Mouse (Mus musculus) liver, embryonic 11.5 days (tissue): ENCODE measurements around the gene Asb14. TPM values are rescaled to one million over a fixed set of nuclear protein-coding genes. Genes with fewer than 3 reads are reported as not detected.

Experiments used
- ATAC-seq: fragments of 200-750 bp; cut with Nextera tagmentation; replicated peaks from 2 replicates; pipeline ENCODE4 v1.8.0; 2017; ENCODE audit warnings: moderate number of reproducible peaks, mild to moderate bottlenecking, moderate TSS enrichment, moderate library complexity; ENCODE audit not compliant: low FRiP score
- DNase-seq: peaks from one replicate; pipeline ENCODE4 v3.0.0-alpha.2; 2017; ENCODE audit warnings: low spot score
- H3K27ac ChIP-seq: fragments of 300-500 bp; sonication (generic); 2 replicates; pipeline ENCODE4 v1.5.1; 2014; ENCODE audit warnings: mild to moderate bottlenecking, low read depth, low read length, control low read depth
- H3K27me3 ChIP-seq: fragments of 300-500 bp; sonication (generic); replicated peaks from 2 replicates; pipeline ENCODE4 v1.6.1; 2014; ENCODE audit warnings: low read length, mixed read lengths; ENCODE audit not compliant: control insufficient read depth, insufficient read depth
- H3K36me3 ChIP-seq: fragments of 300-500 bp; sonication (generic); 2 replicates; pipeline ENCODE4 v1.6.1; 2014; ENCODE audit warnings: mild to moderate bottlenecking, low read length, moderate library complexity, mixed read lengths; ENCODE audit not compliant: control insufficient read depth, insufficient read depth
- H3K4me1 ChIP-seq: fragments of 300-500 bp; sonication (generic); replicated peaks from 2 replicates; pipeline ENCODE4 v1.6.1; 2014; ENCODE audit warnings: low read length, mixed read lengths; ENCODE audit not compliant: control insufficient read depth, insufficient read depth
- H3K4me2 ChIP-seq: fragments of 300-500 bp; sonication (generic); 2 replicates; pipeline ENCODE4 v1.6.1; 2014; ENCODE audit warnings: mild to moderate bottlenecking, control low read depth, moderate library complexity
- H3K4me3 ChIP-seq: fragments of 300-500 bp; sonication (generic); 2 replicates; pipeline ENCODE4 v1.5.1; 2014; ENCODE audit warnings: low read depth, low read length, control low read depth
- H3K9ac ChIP-seq: fragments of 300-500 bp; sonication (generic); 2 replicates; pipeline ENCODE4 v1.6.1; 2014; ENCODE audit warnings: low read depth, low read length, control low read depth
- H3K9me3 ChIP-seq: fragments of 300-500 bp; sonication (generic); 2 replicates; pipeline ENCODE4 v1.6.1; 2016; ENCODE audit warnings: low read length, inconsistent platforms, mixed read lengths; ENCODE audit not compliant: control insufficient read depth
- WGBS: fragments of 180-500 bp; shearing (Covaris S2); extraction: QIAGEN DNeasy Blood & Tissue Kit; methylation state at CpG from one replicate; pipeline ENCODE4 v1.1.7; 2014; 5-methylcytosine and 5-hydroxymethylcytosine counted together
- polyA plus RNA-seq: library from polyadenylated mRNA; unstranded; fragments of >200 nt; fragmentation: Nextera tagmentation; extraction: Ambion mirVana; gene quantifications from 2 replicates; pipeline ENCODE4 v1.2.1, GENCODE M21; 2014

The Asb14 gene
- polyA plus RNA-seq, result not detected in 2 replicates

DNA sequence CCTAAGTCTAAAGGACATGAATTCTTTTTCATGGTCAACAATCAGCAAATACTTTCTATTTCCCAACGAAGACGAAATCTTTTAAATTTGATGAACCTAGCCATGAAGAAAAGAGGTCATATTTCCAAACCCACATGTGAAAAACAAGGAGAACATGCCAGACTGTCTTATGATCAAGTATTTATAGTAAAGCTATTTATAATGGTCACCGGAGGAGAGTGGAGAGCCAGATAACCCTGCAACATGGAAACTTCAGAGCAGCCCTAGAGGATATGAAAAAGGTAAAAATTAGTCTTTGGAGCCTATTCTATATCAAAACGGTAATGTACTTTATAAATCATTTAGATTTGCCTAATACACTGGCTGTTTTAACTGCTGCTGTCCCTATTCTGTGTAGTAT, at the start of gene Asb14:
Gene Asb14 (plus strand): TSS at position 166 of the 400 bp plus-strand sequence.
- ATAC-seq (no peak), DNase-seq (no peak)
- H3K36me3 ChIP-seq, result no peaks in the 10 kb centered on the region
- no peaks in the 10 kb centered on the region for H3K27me3 ChIP-seq
- no peak within 1 kb of the TSS for H3K9ac ChIP-seq
- H3K4me2 ChIP-seq, result no peak within 1 kb of the TSS
- H3K4me3 ChIP-seq, result no peak within 1 kb of the TSS
- H3K9me3 ChIP-seq, result no peaks in the 10 kb centered on the region
- no peak within 1 kb of the TSS for H3K27ac ChIP-seq
- H3K4me1 ChIP-seq, result no peaks in the 10 kb centered on the region
- 89% methylated on average over 4 of the region's 4 CpGs for WGBS

DNA sequence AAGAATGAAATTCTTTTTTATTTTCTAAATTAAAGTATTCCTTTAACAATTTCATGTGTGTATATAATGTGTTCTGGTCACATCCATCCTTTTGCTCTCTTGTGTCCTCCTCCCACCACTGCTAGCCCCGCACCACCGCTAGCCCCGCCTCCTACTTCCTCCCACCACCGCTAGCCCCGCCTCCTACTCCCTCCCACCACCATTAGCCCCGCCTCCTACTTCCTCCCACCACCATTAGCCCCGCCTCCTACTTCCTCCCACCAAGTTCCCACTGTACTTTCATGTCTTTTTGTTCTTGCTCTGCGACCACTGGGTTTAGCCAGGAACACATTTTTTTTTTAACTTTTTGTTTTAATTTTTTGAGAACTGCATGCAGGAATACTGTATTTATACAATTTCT, 41.3 kb upstream of the Asb14 start:
- WGBS, result 62% methylated on average over 8 of the region's 8 CpGs
- Histone ChIP-seq H3K4me1 (no peaks in the 10 kb centered on the region), H3K4me2 (no peak overlapping the region), H3K36me3 (no peaks in the 10 kb centered on the region), H3K9me3 (no peaks in the 10 kb centered on the region), H3K27ac (no peak overlapping the region), H3K9ac (no peak overlapping the region), H3K27me3 (no peaks in the 10 kb centered on the region), H3K4me3 (no peak overlapping the region)
- no peak for ATAC-seq
- no peak for DNase-seq

DNA sequence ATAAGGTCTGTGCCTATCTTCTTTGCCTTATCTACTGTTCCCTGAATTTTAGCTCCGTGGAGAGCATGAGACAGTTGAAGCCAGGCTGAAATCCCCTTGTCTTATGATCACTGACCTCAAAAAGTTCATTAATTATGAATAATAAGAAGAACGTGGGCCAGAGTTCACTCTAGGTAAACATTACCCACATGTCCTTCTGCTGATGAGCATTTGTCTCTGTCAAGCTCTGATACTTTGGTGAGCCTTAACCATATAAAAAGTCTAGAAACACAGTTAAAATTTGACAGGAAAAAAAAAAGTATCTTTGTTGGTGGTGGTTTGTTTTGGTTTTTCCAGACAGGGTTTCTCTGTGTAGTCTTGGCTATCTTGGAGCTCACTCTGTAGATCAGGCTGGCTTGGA, 40.3 kb upstream of the Asb14 start:
- Histone ChIP-seq H3K4me3 (no peak overlapping the region), H3K36me3 (no peaks in the 10 kb centered on the region), H3K9me3 (no peaks in the 10 kb centered on the region), H3K4me2 (no peak overlapping the region), H3K4me1 (no peaks in the 10 kb centered on the region), H3K27ac (no peak overlapping the region), H3K9ac (no peak overlapping the region), H3K27me3 (no peaks in the 10 kb centered on the region)
- ATAC-seq (no peak), DNase-seq (no peak)
- 55% methylated on average over 2 of the region's 2 CpGs for WGBS

DNA sequence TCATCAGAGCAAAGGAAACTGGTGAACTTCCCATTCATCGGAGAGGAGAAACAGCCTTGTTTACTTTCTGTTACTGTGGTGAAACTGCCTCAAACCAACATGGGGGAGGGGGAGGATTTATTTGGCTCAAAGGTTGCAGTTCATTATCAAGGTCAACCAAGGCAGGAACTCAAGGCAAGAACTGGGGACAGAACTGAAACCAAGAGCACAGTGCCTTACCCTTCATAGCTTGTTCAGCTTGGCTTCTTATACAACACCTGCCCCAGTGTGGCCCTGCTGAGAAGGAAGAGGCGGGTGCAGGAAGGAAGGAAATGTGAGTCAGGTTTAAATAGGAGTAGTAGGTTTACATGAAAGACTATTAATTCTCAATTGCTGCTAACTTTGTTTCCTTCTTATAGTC, 36.0 kb upstream of the Asb14 start:
- 46% methylated on average over 2 of the region's 2 CpGs for WGBS
- Histone ChIP-seq H3K9ac (no peak overlapping the region), H3K9me3 (no peaks in the 10 kb centered on the region), H3K27ac (no peak overlapping the region), H3K4me2 (0 out of 2 replicates have a peak overlapping the region, but pooled peaks have one; percentile 19), H3K4me3 (no peak overlapping the region), H3K27me3 (no peaks in the 10 kb centered on the region), H3K4me1 (no peaks in the 10 kb centered on the region), H3K36me3 (no peaks in the 10 kb centered on the region)
- no peak for ATAC-seq
- DNase-seq, result no peak

DNA sequence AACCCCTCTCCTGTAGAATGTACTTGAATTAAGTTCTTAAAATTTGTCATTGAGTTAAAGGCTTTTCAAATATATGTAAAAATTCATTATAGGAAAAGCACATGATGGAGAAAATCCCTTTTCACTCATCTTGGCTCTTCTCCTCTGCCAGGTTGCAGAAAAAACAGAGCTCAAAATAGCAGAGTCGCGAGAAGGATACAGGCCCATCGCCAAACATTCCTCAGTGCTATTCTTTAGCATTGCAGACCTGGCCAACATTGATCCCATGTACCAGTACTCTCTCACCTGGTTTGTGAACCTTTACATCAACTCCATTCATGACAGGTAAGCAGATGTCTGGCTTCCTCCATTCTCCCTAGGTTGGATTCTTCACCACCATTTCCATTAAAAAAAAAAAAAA, 35.3 kb upstream of the Asb14 start:
- H3K4me2 ChIP-seq, result no peak overlapping the region
- H3K36me3 ChIP-seq, result no peaks in the 10 kb centered on the region
- no peak overlapping the region for H3K27ac ChIP-seq
- H3K9me3 ChIP-seq, result no peaks in the 10 kb centered on the region
- ATAC-seq (no peak), DNase-seq (no peak)
- H3K27me3 ChIP-seq, result no peaks in the 10 kb centered on the region
- H3K4me3 ChIP-seq, result no peak overlapping the region
- H3K9ac ChIP-seq, result no peak overlapping the region
- H3K4me1 ChIP-seq, result no peaks in the 10 kb centered on the region
- 83% methylated on average over 3 of the region's 3 CpGs for WGBS

DNA sequence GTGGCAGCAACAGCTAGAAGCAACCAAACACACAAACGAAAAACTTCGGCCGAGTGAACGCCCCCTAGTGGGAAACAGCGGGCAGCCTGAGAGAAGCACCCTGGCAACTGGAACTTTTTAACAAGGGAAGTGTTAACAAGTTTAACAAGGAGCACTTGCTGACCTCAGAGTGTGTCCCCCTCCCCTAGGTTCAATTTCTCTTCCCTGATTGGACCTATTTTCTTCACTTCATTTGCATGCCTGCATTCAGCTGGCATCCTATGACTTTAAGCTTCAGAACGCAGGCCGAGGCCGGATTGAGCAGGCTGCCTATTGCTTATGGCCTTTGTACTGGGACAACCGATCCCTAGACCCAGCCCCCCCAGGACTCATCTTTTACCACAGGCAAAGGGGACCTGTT, 27.0 kb upstream of the Asb14 start:
- 62% methylated on average over 9 of the region's 9 CpGs for WGBS

DNA sequence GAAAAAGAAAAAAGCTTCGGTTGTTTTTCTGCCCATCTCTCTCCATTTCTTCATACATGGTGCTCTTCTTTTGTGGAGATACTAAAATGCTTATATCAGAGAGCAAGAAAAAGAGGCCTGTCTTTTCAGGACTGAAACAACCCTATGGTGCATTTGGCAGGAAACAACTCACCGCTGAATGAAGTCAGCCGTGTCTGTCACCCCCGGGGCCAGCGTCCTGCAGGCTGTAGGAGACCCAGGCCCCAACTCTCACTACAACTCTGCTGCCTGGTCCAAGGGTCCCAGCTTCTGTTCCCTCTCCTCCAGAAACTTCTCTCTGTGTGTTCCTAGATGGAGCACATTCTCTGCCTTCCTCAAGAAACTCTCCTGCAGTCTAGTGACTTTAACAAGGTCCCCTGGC, 26.1 kb upstream of the Asb14 start:
- no peak overlapping the region for H3K4me2 ChIP-seq
- WGBS, result 76% methylated on average over 5 of the region's 5 CpGs
- H3K4me3 ChIP-seq, result no peak overlapping the region
- no peaks in the 10 kb centered on the region for H3K4me1 ChIP-seq
- no peaks in the 10 kb centered on the region for H3K36me3 ChIP-seq
- H3K9ac ChIP-seq, result no peak overlapping the region
- DNase-seq, result no peak
- H3K9me3 ChIP-seq, result no peaks in the 10 kb centered on the region
- no peak overlapping the region for H3K27ac ChIP-seq
- H3K27me3 ChIP-seq, result no peaks in the 10 kb centered on the region
- no peak for ATAC-seq

More for the DNA sequence above, 27.0 kb upstream of the Asb14 start:
- no peak overlapping the region for H3K9ac ChIP-seq
- H3K4me1 ChIP-seq, result no peaks in the 10 kb centered on the region
- H3K4me2 ChIP-seq, result no peak overlapping the region
- no peak overlapping the region for H3K27ac ChIP-seq
- H3K27me3 ChIP-seq, result no peaks in the 10 kb centered on the region
- H3K36me3 ChIP-seq, result no peaks in the 10 kb centered on the region
- no peak overlapping the region for H3K4me3 ChIP-seq
- DNase-seq (no peak), ATAC-seq (no peak)
- H3K9me3 ChIP-seq, result no peaks in the 10 kb centered on the region

DNA sequence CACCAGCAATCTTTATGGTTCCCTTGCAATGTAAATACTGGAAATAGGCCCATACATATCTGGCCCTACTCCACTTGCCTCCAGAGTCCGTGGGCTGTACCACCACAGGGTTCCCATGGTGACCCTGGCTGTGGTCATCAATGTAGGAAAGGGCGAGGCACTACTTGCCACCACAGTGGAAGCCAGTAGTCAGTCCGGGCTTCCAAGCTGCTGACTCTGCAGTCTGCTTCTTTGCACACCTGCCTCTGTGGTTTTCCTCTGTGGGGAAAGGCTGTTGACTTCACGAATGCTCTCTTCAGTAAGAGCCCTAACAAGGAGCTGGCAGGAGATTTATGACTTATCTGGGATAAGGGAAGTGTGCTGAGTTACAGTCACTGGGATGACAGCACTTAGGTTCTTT, 15.6 kb upstream of the Asb14 start:
- WGBS, result 38% methylated on average over 4 of the region's 4 CpGs
- no peak overlapping the region for H3K4me3 ChIP-seq
- H3K27me3 ChIP-seq, result no peaks in the 10 kb centered on the region
- ATAC-seq (no peak), DNase-seq (no peak)
- no peak overlapping the region for H3K4me2 ChIP-seq
- H3K27ac ChIP-seq, result no peak overlapping the region
- H3K4me1 ChIP-seq, result no peaks in the 10 kb centered on the region
- H3K9me3 ChIP-seq, result no peaks in the 10 kb centered on the region
- no peaks in the 10 kb centered on the region for H3K36me3 ChIP-seq
- no peak overlapping the region for H3K9ac ChIP-seq

DNA sequence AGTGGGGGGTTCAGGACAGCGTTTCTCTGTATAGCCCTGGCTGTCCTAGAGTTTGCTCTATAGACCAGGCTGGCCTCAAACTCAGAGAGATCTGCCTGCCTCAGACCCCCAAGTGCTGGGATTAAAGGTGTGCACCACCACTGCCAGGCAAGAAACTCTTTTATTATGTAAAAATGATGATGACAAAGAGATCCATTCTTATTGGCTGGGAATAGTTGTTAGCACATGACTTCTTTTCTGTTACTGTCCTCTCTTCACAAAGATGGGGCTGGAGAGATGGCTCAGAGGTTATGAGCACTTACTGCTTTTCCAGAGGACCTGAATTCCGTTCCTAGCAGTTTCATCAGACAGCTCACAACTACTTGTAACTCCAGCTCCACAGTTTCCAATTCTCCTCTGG, 14.4 kb upstream of the Asb14 start:
- DNase-seq, result no peak
- no peak for ATAC-seq
- H3K4me1 ChIP-seq, result no peaks in the 10 kb centered on the region
- H3K27ac ChIP-seq, result no peak overlapping the region
- WGBS, result 77% methylated on average over 2 of the region's 2 CpGs
- no peak overlapping the region for H3K4me3 ChIP-seq
- no peaks in the 10 kb centered on the region for H3K9me3 ChIP-seq
- no peaks in the 10 kb centered on the region for H3K36me3 ChIP-seq
- no peaks in the 10 kb centered on the region for H3K27me3 ChIP-seq
- H3K4me2 ChIP-seq, result no peak overlapping the region
- H3K9ac ChIP-seq, result no peak overlapping the region
